Mouse (Mus musculus) limb, embryonic 10.5 days (tissue): ENCODE measurements around the gene Gm39115. TPM values are rescaled to one million over a fixed set of nuclear protein-coding genes. Genes with fewer than 3 reads are reported as not detected.
"Not testable (repeated sequence)": the region's sequence is repeated elsewhere in the genome, so short reads cannot be mapped to it uniquely, and the experiment has no call there.

Experiments
- DNase-seq: peaks from one replicate; pipeline ENCODE4 v3.0.0-alpha.2; 2017; ENCODE audit warnings: low spot score
- H3K27ac ChIP-seq: fragments of 300-500 bp; sonication (generic); 2 replicates; pipeline ENCODE4 v1.5.1; 2016; ENCODE audit warnings: mild to moderate bottlenecking
- H3K27me3 ChIP-seq: fragments of 300-500 bp; sonication (generic); 2 replicates; pipeline ENCODE4 v1.6.1; 2016; ENCODE audit warnings: low read depth, mild to moderate bottlenecking; ENCODE audit not compliant: poor library complexity, severe bottlenecking
- H3K36me3 ChIP-seq: fragments of 300-500 bp; sonication (generic); 2 replicates; pipeline ENCODE4 v1.6.1; 2016; ENCODE audit warnings: mild to moderate bottlenecking, moderate library complexity
- H3K4me1 ChIP-seq: fragments of 300-500 bp; sonication (generic); 2 replicates; pipeline ENCODE4 v1.6.1; 2016
- H3K4me3 ChIP-seq: fragments of 300-500 bp; sonication (generic); 2 replicates; pipeline ENCODE4 v1.5.1; 2016; ENCODE audit warnings: mild to moderate bottlenecking, moderate library complexity
- H3K9me3 ChIP-seq: fragments of 300-500 bp; sonication (generic); replicated peaks from 2 replicates; pipeline ENCODE4 v1.6.1; 2016; ENCODE audit warnings: mild to moderate bottlenecking
- WGBS: fragments of 180-500 bp; shearing (Covaris S2); methylation state at CpG from one replicate; pipeline ENCODE4 v1.1.7; 2016; 5-methylcytosine and 5-hydroxymethylcytosine counted together
- polyA plus RNA-seq: library from polyadenylated mRNA; unstranded; fragments of >200 nt; fragmentation: Nextera tagmentation; extraction: Ambion mirVana; gene quantifications from 2 replicates; pipeline ENCODE4 v1.2.1, GENCODE M21; 2016

Gene Gm39115
- polyA plus RNA-seq, 1 experiment from 2014 or later, result not detected

DNA sequence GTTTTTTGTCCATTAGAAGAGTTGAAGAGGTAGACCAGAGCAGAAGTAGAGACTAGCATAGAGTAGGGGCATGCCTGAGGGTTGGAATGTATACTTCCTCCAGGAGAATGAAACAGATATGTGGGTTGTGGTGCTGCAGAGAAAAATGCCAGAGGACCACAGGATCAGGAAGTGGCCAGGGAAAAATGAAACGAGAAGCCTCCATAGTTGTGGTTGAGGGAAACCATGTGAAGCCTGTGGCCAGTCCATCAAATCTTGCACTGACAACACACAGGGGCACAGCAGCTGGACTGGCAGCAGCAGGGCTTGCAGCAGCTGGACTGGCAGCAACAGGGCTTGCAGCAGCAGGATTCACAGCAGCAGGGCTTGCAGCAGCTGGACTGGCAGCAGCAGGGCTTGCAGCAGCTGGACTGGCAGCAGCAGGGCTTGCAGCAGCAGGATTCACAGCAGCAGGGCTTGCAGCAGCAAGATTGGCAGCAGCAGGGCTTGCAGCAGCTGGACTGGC lies 7.7 kb upstream of the Gm39115 start:
- H3K27ac ChIP-seq, H3K4me1 ChIP-seq, H3K9me3 ChIP-seq, H3K4me3 ChIP-seq, H3K36me3 ChIP-seq, DNase-seq: not testable (repeated sequence)
- peaks cover 11% of the 10 kb centered on the region; the same call in 1 of the 2 replicates for H3K27me3 ChIP-seq
- WGBS, result 55% methylated on average over 1 of the region's 1 CpGs

DNA sequence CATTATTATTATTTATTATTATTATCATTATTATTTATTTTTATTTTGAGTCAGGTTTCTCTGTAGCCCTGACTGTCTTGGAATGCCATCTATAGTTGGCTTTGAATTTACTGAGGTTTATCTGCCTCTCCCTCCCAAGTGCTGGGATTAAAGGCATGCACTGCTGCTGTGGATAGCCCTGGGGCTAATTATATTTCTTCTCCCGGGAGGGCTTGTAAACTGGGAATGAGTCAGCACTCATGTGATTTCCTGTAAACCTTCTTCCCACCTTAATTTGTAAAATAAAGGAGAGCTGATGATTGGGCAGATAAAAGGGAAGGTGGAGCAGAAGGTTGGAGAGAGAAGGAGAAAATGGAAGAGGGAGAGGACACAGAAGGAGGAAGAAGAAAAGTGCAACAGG lies 4.9 kb upstream of the Gm39115 start:
- Histone ChIP-seq H3K9me3 (no peaks in the 10 kb centered on the region), H3K4me3 (no peak overlapping the region), H3K27me3 (peaks cover 11% of the 10 kb centered on the region; the same call in 1 of the 2 replicates), H3K27ac (no peak overlapping the region), H3K4me1 (peaks cover 10% of the 10 kb centered on the region; the same call in 1 of the 2 replicates), H3K36me3 (no peaks in the 10 kb centered on the region)
- DNase-seq, result no peak
- WGBS, result 8% methylated on average over 1 of the region's 1 CpGs

DNA sequence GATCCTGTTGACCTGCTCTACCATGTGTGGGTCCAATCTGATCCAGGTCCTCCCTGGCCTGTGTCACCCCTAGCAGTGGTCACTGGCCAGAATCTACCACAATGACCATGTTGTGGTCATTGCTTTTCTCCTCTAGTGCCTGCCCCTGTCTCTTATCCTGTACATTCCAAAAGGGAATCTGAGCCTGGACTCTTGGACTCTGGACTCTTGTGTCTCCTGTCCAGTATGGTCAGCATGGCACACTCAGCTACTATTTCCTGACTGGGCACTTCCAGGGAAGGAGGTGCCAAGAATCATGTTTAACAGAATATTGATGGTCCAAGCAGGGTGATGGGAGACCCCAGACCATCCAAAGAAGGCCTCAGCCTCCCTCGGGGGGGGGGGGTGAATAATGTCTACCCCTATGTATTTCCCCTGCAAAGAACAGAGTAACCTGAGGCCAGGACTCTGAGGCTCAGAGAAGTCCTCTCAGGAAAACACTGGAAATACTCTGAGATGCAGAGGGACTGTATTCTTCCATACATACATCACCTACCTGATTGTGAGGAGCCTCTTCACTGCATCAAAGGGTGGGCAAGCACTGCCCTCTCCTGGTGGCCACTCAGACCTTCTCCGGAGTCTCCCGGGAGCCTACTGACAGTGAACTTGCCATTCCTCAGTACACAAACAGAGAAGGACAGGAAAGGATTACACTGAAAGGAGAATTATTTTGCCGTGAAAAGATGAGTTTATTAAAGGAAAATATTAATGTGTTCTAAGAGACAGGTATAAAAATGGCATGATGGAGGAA lies 1.4 kb downstream of the Gm39115 start:
- no peaks in the 10 kb centered on the region for H3K36me3 ChIP-seq
- DNase-seq, result no peak
- no peaks in the 10 kb centered on the region for H3K9me3 ChIP-seq
- no peaks in the 10 kb centered on the region for H3K27me3 ChIP-seq
- H3K4me1 ChIP-seq, result no peaks in the 10 kb centered on the region
- no peak overlapping the region for H3K4me3 ChIP-seq
- no peak overlapping the region for H3K27ac ChIP-seq
- 54% methylated on average over 4 of the region's 4 CpGs for WGBS

DNA sequence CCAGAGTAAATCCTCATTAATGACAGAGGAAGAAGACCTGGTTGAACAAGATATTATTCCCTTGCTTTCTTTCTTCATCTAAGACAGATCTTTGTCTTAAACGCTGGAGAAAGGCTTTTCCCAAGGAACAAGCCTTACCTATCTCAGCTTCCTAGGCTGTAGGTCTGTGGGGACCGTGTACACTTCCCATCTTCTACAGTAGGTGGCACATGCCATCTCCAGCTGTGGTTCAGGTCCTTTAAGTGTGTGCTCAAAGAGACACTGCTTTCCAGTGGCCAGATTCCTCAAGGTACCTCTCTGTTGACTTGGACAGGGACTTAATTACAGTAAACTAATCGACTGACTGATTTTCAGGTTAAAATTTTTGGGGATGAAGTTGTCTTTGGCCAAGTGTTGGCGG lies 7.0 kb downstream of the Gm39115 start:
- Histone ChIP-seq H3K27me3 (no peaks in the 10 kb centered on the region), H3K4me3 (no peak overlapping the region), H3K36me3 (no peaks in the 10 kb centered on the region), H3K9me3 (no peaks in the 10 kb centered on the region), H3K4me1 (no peaks in the 10 kb centered on the region), H3K27ac (no peak overlapping the region)
- DNase-seq, result no peak
- WGBS, result 60% methylated on average over 4 of the region's 4 CpGs

DNA sequence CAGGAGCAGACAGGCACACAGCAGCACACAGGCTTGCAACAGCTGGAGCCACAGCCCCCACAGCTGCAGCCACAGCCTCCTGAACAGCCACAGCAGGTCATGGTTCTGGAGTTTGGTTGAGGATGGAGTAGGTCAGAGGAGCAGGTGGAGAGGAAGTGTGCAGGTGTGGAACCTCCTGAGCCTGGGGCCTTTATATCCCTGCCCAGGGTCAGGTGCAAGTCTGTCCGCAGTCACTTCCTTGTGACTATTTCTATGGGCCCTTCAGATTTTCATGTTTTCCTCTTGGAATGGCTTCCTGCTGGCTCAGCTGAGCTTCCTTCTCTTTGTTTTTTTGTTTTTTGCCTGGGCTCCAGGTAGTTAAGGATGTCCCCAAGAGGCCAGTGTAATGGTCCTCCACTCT lies 15.2 kb downstream of the Gm39115 start, which contains the start of gene Gm45618:
Gm45618 (minus strand) TSS at position 101 of the 400 bp plus-strand sequence.
- H3K4me3 ChIP-seq, H3K36me3 ChIP-seq, H3K9me3 ChIP-seq, H3K27me3 ChIP-seq, H3K27ac ChIP-seq, DNase-seq, H3K4me1 ChIP-seq: not testable (repeated sequence)
- WGBS, result 96% methylated on average over 1 of the region's 1 CpGs

DNA sequence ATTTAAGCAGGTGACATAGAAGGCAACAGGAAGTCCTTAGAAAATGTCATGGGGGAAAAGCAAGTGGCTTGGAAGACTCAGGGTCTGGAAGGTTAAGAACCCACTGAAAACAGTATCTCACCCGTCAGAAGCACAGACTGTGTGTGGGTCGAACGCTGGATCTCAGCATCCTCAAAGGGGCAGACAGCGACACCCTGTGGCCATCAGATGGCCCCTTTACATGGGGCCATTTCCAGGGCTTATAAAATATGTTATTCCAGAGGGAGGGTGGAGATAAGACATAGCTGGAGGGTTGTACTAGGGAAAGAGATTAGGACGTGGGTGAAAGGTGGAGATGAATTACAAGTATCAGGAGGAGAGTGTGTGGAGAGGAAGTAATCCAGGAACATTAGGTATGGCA lies 16.2 kb downstream of the Gm39115 start:
- Histone ChIP-seq H3K4me3 (no peak overlapping the region), H3K9me3 (no peaks in the 10 kb centered on the region), H3K36me3 (no peaks in the 10 kb centered on the region), H3K4me1 (no peaks in the 10 kb centered on the region), H3K27me3 (no peaks in the 10 kb centered on the region), H3K27ac (no peak overlapping the region)
- DNase-seq, result no peak
- 27% methylated on average over 5 of the region's 5 CpGs for WGBS

DNA sequence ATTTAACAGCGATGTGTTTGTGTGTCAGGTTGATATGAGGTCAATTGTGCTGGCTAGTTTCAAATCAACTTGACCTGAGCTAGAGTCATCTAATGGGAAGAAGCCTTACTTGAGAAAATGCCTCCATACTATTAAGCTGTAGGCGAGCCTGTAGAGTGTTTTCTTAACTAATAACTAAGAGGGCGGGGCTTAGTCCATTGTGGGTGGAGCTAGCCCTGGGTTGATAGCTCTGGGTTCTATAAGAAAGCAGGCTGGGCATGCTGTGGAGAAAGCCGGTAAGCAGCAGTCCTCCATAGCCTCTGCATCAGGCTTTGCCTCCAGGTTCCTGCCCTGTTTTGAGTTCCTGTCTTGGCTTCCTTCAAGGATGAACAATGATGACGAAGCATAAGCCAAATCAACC lies 31.1 kb downstream of the Gm39115 start:
- 68% methylated on average over 5 of the region's 5 CpGs for WGBS
- Histone ChIP-seq H3K27ac (no peak overlapping the region), H3K27me3 (peaks cover 4% of the 10 kb centered on the region), H3K36me3 (no peaks in the 10 kb centered on the region), H3K9me3 (no peaks in the 10 kb centered on the region), H3K4me1 (peaks cover 9% of the 10 kb centered on the region; the same call in 1 of the 2 replicates), H3K4me3 (no peak overlapping the region)
- no peak for DNase-seq

DNA sequence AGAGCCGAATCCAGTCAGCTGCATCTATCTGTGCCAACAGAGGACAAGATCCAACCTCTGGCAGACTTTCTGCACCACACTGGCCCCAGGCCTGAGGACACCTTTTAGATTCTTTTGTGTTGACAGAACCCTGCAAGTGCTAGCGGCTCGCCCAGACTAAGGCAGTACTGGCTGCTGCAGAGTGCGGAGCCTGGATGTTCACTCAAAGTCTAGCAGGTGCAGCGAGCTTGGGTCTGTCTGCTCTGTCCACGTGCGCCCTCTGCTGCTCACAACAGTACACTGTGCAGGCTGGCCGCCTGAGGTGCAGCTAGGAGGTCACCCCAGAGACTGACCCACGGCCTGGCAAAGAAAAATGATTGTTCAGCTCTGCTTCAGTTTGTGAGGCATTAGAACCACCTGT lies 38.1 kb downstream of the Gm39115 start:
- WGBS, result 14% methylated on average over 9 of the region's 9 CpGs
- peak; percentile 81 for DNase-seq
- Histone ChIP-seq H3K4me3 (no peak overlapping the region), H3K27ac (no peak overlapping the region), H3K27me3 (peaks cover 73% of the 10 kb centered on the region), H3K36me3 (no peaks in the 10 kb centered on the region), H3K9me3 (no peaks in the 10 kb centered on the region), H3K4me1 (peaks cover 19% of the 10 kb centered on the region)

DNA sequence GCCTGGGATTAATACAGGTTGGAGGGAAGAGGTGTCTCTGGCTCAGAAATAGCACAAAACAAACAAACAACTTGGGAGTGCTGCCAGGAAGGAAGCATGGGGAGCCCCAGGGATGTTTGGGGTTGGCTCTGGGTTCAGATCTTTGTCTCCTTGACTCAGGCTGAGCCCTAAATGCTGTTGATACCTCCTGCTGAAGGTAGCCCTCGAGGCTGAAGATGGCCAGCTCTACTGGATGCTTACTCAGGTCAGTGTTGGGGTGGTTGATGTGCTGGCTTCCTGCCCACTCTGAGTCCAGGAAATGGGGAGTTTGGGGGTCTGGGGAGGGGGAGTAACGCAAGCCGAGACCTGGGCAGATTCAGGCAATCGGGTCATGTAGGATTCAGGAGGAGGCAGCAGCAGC lies 39.1 kb downstream of the Gm39115 start:
- 71% methylated on average over 4 of the region's 4 CpGs for WGBS
- no peaks in the 10 kb centered on the region for H3K9me3 ChIP-seq
- no peak for DNase-seq
- H3K4me3 ChIP-seq, result no peak overlapping the region
- H3K36me3 ChIP-seq, result no peaks in the 10 kb centered on the region
- H3K4me1 ChIP-seq, result peaks cover 24% of the 10 kb centered on the region
- H3K27ac ChIP-seq, result no peak overlapping the region
- peaks cover 83% of the 10 kb centered on the region for H3K27me3 ChIP-seq

DNA sequence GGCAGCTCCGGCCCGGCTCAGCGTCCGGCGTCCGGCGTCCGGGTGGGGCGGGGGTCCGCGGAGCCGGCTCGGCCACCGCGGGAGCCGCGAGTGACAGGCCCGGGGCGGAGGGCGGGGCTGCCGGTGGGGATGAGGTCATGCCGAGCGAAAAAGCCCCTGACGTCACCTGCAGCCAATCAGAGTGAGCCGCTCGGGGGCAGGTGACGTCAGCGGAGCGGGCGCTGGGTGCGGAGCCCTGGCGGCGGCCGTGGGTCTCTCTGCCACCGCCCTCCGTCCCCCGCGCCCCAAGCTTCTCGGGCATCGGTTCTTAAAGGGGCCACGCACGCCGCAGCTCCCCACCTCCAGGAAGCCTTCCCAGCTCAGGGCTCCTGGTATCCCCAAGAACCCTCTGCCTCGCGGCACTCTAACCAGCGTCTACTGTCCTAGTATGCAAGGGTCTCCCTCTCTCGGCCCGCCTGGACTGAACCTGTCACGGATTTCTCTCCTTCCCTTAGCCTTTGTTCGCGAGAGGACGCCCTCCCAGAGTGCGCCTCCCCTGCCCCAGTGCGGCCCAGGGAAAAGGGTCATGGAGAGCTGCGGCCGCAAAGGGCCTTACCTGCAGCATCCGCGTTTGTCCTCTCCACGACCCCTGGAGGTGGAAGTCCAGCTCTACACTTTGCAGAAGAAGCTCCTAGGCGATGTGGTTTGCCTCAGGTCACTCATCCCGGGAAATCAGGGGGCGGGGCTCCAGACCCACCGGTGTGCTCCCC lies 40.5 kb downstream of the Gm39115 start, which contains the start of gene Dusp8:
Dusp8 (minus strand) TSS at position 661 of the 749 bp plus-strand sequence.
- H3K4me3 ChIP-seq, result peak within 1 kb of the TSS; percentile 82
- WGBS, result 1% methylated on average over 63 of the region's 63 CpGs
- H3K9me3 ChIP-seq, result no peaks in the 10 kb centered on the region
- peaks cover 25% of the 10 kb centered on the region for H3K4me1 ChIP-seq
- H3K36me3 ChIP-seq, result no peaks in the 10 kb centered on the region
- peaks cover 97% of the 10 kb centered on the region for H3K27me3 ChIP-seq
- peak; percentile 90 for DNase-seq
- H3K27ac ChIP-seq, result peak within 1 kb of the TSS; percentile 71

DNA sequence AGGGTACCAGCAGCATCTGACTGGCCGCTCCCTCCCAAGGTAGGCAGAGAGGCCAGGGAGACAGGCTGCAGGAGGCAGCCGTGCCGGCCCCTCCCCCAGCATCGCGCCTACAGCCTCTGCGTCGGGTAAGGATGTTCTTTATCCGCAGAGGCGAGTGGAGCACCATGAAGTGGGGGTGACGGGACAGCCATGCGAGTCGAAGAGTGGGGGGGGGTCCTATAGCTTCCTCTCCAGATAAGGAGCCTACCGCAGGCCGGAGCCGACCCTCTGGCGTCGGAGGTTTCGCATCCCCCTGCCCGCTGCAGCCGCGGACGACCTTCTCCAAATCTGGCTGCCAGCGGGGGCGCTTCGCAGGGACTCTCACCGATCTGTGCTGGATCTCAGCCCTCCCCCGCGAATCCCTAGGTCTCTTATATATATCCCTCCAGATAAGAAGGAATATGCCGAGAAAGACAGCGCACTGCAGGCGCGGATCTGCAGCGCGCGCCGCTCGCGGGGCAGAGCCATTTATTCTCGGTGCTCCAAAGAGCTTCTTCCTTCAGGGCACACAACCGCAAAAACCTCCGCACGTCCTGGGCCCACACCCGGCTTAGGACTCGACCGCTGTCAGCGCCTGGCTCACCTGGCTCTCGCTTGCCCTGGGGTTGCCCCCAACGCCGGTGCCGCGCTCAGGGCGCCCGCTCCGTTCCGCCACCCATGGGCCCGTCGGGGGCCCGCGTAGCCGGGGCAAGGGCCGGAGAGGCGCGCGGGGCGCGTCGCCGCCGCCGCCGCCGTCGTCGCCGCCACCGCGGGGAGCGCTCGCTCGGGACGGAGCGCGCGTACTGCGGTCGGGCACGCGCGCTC lies 41.3 kb downstream of the Gm39115 start:
- Histone ChIP-seq H3K27ac (peak overlapping the region; percentile 71), H3K4me1 (peaks cover 30% of the 10 kb centered on the region), H3K4me3 (peak overlapping the region; percentile 82), H3K27me3 (peaks cover 99% of the 10 kb centered on the region), H3K9me3 (no peaks in the 10 kb centered on the region), H3K36me3 (no peaks in the 10 kb centered on the region)
- no peak for DNase-seq
- WGBS, result 2% methylated on average over 89 of the region's 89 CpGs

DNA sequence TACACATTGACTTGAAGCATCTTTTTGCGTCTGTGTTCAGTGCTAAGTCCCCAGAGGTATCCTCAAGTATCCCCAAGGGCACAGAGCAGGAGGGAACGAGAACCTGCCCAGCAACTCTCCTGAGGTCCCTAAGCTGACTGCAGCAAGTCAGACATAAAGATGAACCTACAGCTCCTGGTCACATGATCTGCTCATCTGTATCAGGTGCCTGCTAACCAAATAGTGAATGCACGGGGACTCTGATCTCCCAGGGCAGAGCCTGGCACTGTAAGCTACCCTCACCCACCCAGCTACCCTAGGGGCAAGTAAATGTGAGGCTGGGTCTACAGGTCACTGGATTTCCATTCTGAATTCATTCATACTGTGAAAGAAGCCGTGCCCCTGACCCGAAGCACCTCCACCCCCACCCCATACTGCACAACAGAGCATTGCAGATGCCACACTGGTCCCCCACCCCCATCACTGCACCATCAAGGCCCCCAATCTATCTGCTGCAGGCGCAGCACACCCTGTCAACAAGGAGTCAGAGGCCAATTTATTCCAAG lies 42.1 kb downstream of the Gm39115 start:
- Histone ChIP-seq H3K4me3 (peak overlapping the region; percentile 82), H3K27ac (no peak overlapping the region), H3K4me1 (peaks cover 37% of the 10 kb centered on the region)

More for the DNA sequence above, 42.1 kb downstream of the Gm39115 start:
- Histone ChIP-seq H3K9me3 (no peaks in the 10 kb centered on the region), H3K36me3 (no peaks in the 10 kb centered on the region), H3K27me3 (peaks cover 99% of the 10 kb centered on the region)
- DNase-seq, result no peak
- WGBS, result 33% methylated on average over 6 of the region's 6 CpGs
